Comparison of ENCODE assay signal across 10 mouse cellular contexts in the genomic region with DNA sequence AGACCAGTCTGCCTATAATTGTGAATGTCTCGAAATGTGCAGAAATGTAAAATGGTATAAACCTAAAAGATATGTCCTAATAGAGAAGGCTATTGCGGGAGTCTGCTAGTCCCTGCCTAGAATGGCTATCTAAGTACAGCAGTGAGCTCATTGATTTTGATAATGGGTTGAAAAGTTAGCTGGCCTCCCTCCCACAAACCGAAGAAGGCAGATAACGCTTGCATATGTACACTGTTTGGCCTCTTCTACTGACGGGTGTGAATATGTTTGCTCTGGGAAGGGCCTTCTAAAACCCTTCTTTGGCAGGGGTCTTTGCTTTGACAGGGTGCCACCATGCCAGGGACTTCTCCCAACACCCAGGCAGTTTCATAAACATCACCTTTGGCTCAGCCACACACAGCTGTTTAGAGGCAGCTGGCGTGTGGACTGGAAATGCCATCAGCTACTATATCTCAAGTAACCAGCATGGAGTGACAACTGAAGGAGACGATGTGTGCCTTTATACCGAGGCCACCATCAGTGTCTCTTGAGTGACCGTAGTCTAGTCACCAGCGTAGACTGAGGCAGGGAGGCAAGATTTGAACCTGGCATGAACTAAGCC.
DNase-seq lines count a peak whose midpoint lies in the region; ATAC-seq lines count a peak whose summit lies in the region.
"Had no signal": no experiment of that assay in that cellular context is flagged by ENCODE, and none has a peak within 500 bp of the region (broad histone marks: within the 10 kb centered on the region; RNA-seq: fewer than 3 reads in every experiment).

No protein-coding gene starts in this region.

- no peaks in the 10 kb centered on the region for H3K27me3 ChIP-seq in heart, embryonic 10.5 days (ENCODE audit: insufficient read depth, poor library complexity, severe bottlenecking)
- no peaks in the 10 kb centered on the region for H3K27me3 ChIP-seq in lung, embryonic 16.5 days (ENCODE audit: control insufficient read depth, insufficient read depth, low read depth, low read length)
- H3K27me3 ChIP-seq in hindbrain, embryonic 14.5 days (ENCODE audit: control insufficient read depth, insufficient read depth, low read length), result no peaks in the 10 kb centered on the region

- H3K9ac ChIP-seq in lung, embryonic 16.5 days (ENCODE audit: low read length), result no peak overlapping the region
- no peak overlapping the region for H3K9ac ChIP-seq in hindbrain, embryonic 14.5 days

- peaks cover 30% of the 10 kb centered on the region for H3K4me1 ChIP-seq in heart, embryonic 10.5 days
- peaks cover 8% of the 10 kb centered on the region for H3K4me1 ChIP-seq in lung, embryonic 16.5 days (replicated peaks; ENCODE audit: control insufficient read depth, insufficient read depth, low read length)
- H3K4me1 ChIP-seq in hindbrain, embryonic 14.5 days (replicated peaks; ENCODE audit: control insufficient read depth, insufficient read depth, low read length), result peaks cover 16% of the 10 kb centered on the region

- peak overlapping the region; percentile 76 for H3K27ac ChIP-seq in heart, embryonic 10.5 days
- H3K27ac ChIP-seq in lung, embryonic 16.5 days (ENCODE audit: low read length), result no peak overlapping the region
- H3K27ac ChIP-seq in hindbrain, embryonic 14.5 days, result peak overlapping the region; percentile 68

- no peaks in the 10 kb centered on the region for H3K36me3 ChIP-seq in heart, embryonic 10.5 days
- H3K36me3 ChIP-seq in lung, embryonic 16.5 days (ENCODE audit: control insufficient read depth, insufficient read depth, low read length), result no peaks in the 10 kb centered on the region
- H3K36me3 ChIP-seq in hindbrain, embryonic 14.5 days (replicated peaks; ENCODE audit: control insufficient read depth, insufficient read depth), result no peaks in the 10 kb centered on the region

- no peak overlapping the region for H3K4me2 ChIP-seq in lung, embryonic 16.5 days (ENCODE audit: low read depth, low read length)
- H3K4me2 ChIP-seq in hindbrain, embryonic 14.5 days (replicated peaks), result no peak overlapping the region

- WGBS in heart, embryonic 10.5 days, result 44% methylated on average over 10 of the region's 10 CpGs
- 34% methylated on average over 10 of the region's 10 CpGs for WGBS in lung, embryonic 16.5 days
- 86% methylated on average over 10 of the region's 10 CpGs for WGBS in hindbrain, embryonic 14.5 days

- H3K4me3 ChIP-seq in heart, embryonic 10.5 days, result peak overlapping the region; percentile 8; the same call in 1 of the 2 replicates
- no peak overlapping the region for H3K4me3 ChIP-seq in lung, embryonic 16.5 days (ENCODE audit: low read length)
- H3K4me3 ChIP-seq in hindbrain, embryonic 14.5 days (replicated peaks; ENCODE audit: low read length), result no peak overlapping the region

- DNase-seq in heart, embryonic 10.5 days (ENCODE audit: low spot score), result no peak
- DNase-seq in heart, adult 8-10 months (ENCODE audit: low spot score), result no peak
- no peak for DNase-seq in lung, postnatal 25 days (ENCODE audit: low spot score)
- DNase-seq in hindbrain, embryonic 14.5 days (ENCODE audit: low spot score), result no peak
- no peak for DNase-seq in gastrocnemius, postnatal 10 days
- no peak for DNase-seq in layer of hippocampus, postnatal 14 days (ENCODE audit: low spot score in 2 of 2)
- DNase-seq: B cell, adult 2 months; cerebellum, adult 11-12 months had no signal

- H3K9me3 ChIP-seq in heart, embryonic 10.5 days, result no peaks in the 10 kb centered on the region
- H3K9me3 ChIP-seq in lung, embryonic 16.5 days (ENCODE audit: control insufficient read depth, low read length), result no peaks in the 10 kb centered on the region
- no peaks in the 10 kb centered on the region for H3K9me3 ChIP-seq in hindbrain, embryonic 14.5 days (ENCODE audit: control insufficient read depth, low read length)

- peak; percentile 89 for ATAC-seq in lung, embryonic 16.5 days (ENCODE audit: low read depth)
- ATAC-seq in hindbrain, embryonic 14.5 days (ENCODE audit: low FRiP score), result no peak
- peak; percentile 89 for ATAC-seq in megakaryocyte progenitor cell, adult 5-6 weeks (replicated peaks; ENCODE audit: poor library complexity)
